Mouse (Mus musculus) olfactory bulb, adult 2 months (tissue): ENCODE measurements around the gene Tmem132b. TPM values are rescaled to one million over a fixed set of nuclear protein-coding genes. Genes with fewer than 3 reads are reported as not detected.

Source experiments
- H3K27ac ChIP-seq: fragments of 200-500 bp; 2 replicates; pipeline ENCODE4 v1.5.1; 2012; ENCODE audit warnings: low read depth, low read length; ENCODE audit not compliant: insufficient read depth
- H3K4me1 ChIP-seq: fragments of 200-500 bp; 2 replicates; pipeline ENCODE4 v1.6.1; 2012; ENCODE audit warnings: low read length; ENCODE audit not compliant: control insufficient read depth, insufficient read depth
- H3K4me3 ChIP-seq: fragments of 200-500 bp; 2 replicates; pipeline ENCODE4 v1.5.1; 2012; ENCODE audit warnings: mild to moderate bottlenecking, low read depth, low read length, moderate library complexity; ENCODE audit not compliant: insufficient read depth
- CTCF ChIP-seq: fragments of 200-500 bp; IDR thresholded peaks from 2 replicates; pipeline ENCODE4 v1.5.1; 2012; ENCODE audit warnings: low read depth, mild to moderate bottlenecking, low read length, moderate library complexity; ENCODE audit not compliant: insufficient read depth
- POLR2A ChIP-seq: fragments of 200-500 bp; IDR thresholded peaks from 2 replicates; pipeline ENCODE4 v1.6.1; 2012; ENCODE audit warnings: mild to moderate bottlenecking, low read depth, low read length, moderate library complexity; ENCODE audit not compliant: insufficient read depth
- WGBS: fragments of 180-500 bp; shearing (Covaris S2); methylation state at CpG from one replicate; pipeline ENCODE4 v1.1.7; 2018; 5-methylcytosine and 5-hydroxymethylcytosine counted together
- polyA plus RNA-seq: library from polyadenylated mRNA; stranded (reverse); fragments of >200 nt; gene quantifications from 2 replicates; pipeline ENCODE4 v1.2.4, GENCODE M21; 2012; ENCODE audit warnings: low replicate concordance; ENCODE audit not compliant: missing spikeins, insufficient read depth, insufficient read length

The Tmem132b gene
- polyA plus RNA-seq, 1 experiment, result not detected

DNA sequence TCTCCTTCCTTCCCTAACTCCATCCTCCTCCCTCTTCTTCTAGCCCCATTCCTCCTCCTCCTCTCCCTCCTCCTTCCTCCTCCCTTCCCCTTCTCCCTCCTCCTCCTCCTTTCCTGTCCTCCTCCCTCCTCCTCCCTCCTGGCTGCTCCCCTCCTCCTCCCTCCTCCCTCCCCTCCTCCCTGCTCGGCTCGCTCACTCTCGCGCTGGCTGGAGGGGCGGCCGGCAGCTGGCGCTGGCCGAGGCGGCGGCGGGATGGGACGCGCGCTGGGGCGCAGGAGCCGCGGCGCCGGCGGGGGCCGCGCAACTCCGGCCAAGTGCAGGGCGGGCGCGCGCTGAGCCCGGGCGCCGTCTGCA lies 594 bp downstream of the Tmem132b start:
- Histone ChIP-seq H3K4me3 (peak overlapping the region; percentile 60), H3K4me1 (peaks cover 34% of the 10 kb centered on the region), H3K27ac (no peak overlapping the region)
- peak; percentile 38; the same call in 1 of the 2 replicates for TF ChIP-seq POLR2A
- TF ChIP-seq CTCF, result no peak
- WGBS, result 9% methylated on average over 30 of the region's 30 CpGs

DNA sequence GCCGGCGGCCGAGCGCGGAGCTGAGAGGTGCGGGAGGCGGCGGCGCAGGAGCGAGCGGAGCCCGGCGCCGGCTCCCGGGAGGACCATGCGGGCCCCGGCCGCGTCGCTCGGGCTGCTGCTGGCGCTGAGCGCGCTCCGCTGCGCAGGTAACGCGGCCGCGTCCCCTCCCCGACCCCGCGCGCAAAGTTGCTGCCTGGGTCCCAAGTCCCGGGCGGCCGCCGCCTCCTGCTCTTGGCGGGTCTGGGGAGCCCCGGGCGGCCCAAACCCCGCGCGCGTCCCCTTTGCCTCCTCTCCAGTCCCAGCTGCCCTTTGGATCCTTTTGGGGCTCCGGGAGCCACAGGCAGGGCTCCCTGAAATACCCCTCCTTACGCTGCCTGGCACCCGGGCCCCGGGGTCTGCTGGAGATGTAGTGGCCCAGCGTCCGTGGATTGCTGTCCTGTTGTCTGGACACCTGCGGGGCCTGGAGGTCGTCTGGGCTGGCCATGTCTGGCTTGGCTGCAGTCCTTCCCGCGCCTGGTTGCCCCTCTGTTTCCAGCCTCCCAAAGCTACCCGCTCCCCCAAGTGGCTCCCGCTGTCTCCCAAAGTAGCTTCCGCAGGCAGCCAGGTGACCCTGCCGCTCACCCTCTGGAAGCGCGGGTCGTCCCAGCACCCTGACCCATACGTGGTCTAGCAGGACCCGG lies 1.1 kb downstream of the Tmem132b start:
- WGBS, result 2% methylated on average over 64 of the region's 64 CpGs
- TF ChIP-seq CTCF, result no peak
- no peak for TF ChIP-seq POLR2A
- peaks cover 34% of the 10 kb centered on the region for H3K4me1 ChIP-seq
- 0 out of 2 replicates have a peak overlapping the region, but pooled peaks have one; percentile 12 for H3K27ac ChIP-seq
- peak overlapping the region; percentile 60 for H3K4me3 ChIP-seq

DNA sequence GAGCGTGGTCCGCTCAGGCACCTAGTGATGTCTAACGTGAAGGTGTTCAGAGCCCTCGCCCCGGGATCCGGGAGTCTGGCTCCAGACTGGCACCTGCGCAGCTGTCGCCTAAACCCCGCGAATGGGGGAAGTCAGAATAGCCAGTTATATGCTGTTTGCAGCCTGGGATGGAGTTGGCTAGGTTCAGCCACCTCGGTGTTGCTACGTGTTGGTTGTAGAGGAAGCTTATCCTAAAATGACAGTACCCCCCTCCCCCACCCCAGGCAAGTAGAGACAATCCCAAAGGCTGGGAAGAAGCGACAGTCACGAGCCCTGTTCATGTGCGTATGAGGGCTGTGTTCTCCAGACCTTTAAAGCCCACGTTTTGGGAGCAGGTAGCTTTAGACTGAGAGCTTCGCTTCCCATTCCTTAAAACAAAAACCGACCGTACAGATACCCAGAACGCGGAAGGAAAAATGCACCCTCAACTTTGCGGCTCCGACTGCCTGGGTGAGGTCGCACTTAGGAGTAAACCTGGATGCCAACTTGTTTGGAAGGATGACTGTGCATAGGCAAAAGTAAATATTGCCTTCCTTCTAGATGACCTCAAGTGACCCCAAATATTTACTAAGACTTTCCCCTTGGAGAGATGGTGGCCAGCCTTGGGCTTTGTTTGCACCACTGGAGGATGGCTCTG lies 1.8 kb downstream of the Tmem132b start:
- Histone ChIP-seq H3K4me3 (peak overlapping the region; percentile 60), H3K4me1 (peaks cover 34% of the 10 kb centered on the region), H3K27ac (0 out of 2 replicates have a peak overlapping the region, but pooled peaks have one; percentile 12)
- WGBS, result under 1% methylated on average over 24 of the region's 24 CpGs
- TF ChIP-seq CTCF (no peak), POLR2A (no peak)

DNA sequence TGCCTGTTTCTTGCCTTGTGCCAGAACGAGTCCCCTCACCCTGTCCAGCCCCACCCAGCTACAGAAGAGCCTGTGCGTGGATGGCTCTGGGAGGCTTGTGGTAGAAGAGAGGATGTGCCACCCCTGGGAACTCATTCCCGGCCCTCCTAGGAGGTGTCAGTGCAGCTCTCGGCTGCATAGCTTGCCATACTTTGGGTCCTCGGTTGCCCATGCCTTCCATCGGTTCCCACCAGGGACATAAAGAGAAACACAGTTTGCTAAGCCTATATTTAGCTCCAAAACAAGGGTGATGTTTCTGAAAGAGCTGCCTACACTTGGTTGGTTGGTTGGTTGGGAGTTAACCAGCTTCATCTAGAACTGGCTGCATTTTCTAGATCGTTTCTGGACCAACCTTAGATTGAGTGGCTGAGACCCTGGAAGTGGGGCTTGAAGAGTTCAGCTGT lies 2.6 kb downstream of the Tmem132b start:
- no peak for TF ChIP-seq POLR2A
- no peak for TF ChIP-seq CTCF
- peaks cover 34% of the 10 kb centered on the region for H3K4me1 ChIP-seq
- peak overlapping the region; percentile 60 for H3K4me3 ChIP-seq
- 4% methylated on average over 7 of the region's 7 CpGs for WGBS
- peak overlapping the region; percentile 42 for H3K27ac ChIP-seq

DNA sequence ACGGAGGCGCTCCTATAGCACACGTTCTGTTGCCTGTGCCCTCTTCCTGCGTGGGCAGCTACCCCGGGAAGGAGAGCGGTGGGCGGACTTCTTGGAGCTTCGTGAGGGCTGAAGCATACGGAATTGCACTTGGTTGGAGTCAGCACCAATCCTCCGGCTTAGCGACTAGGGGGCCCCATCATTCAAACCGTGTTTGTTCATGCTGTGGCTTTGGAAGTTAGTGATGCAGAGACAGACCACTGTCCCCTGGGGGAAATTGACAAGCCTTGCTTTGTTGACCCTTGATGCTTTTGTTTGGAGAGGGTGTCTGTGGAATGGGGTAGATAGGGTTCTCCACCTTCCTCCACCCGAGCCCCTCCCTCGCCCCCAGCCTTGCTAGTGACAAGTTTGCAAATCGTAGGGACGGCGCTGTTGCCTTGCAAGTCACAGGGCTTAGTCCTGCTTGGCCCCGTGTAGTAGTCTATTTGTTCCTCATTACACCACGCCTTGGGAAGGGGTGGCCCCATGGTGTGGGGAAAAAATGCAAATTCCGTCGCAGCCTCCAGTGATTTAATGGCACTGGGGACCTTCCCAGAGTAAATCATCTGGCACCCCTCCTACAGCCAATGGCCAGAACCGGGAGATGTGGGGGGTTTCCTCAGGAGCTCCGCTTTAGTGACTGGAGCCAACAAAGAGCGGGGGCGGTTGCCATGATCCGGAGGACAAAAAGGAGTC lies 3.2 kb downstream of the Tmem132b start:
- Histone ChIP-seq H3K4me3 (peak overlapping the region; percentile 60), H3K27ac (peak overlapping the region; percentile 59), H3K4me1 (peaks cover 34% of the 10 kb centered on the region)
- no peak for TF ChIP-seq POLR2A
- 1% methylated on average over 26 of the region's 26 CpGs for WGBS

DNA sequence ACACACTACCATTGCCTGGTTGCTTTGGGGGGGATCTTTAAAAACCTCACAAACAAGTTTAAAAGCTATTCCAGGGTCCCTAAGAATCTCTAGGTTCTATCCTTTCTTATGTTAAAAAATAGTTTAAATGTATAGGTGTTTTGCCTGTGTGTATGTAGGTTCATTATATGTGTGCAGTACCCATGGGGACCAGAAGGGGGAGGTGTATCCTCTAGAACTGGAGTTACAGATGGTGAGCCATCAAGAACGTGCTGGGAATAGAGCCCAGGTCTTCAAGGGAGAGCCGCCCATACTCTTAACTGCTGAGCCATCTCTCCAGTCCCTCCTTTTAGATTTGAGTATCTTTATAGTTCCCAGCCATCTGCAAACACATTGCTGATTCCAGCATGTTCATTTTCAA lies 13.5 kb downstream of the Tmem132b start:
- Histone ChIP-seq H3K4me3 (no peak overlapping the region), H3K4me1 (peaks cover 12% of the 10 kb centered on the region; the same call in 1 of the 2 replicates), H3K27ac (no peak overlapping the region)
- no peak for TF ChIP-seq CTCF
- TF ChIP-seq POLR2A, result no peak
- 100% methylated on average over 2 of the region's 2 CpGs for WGBS

DNA sequence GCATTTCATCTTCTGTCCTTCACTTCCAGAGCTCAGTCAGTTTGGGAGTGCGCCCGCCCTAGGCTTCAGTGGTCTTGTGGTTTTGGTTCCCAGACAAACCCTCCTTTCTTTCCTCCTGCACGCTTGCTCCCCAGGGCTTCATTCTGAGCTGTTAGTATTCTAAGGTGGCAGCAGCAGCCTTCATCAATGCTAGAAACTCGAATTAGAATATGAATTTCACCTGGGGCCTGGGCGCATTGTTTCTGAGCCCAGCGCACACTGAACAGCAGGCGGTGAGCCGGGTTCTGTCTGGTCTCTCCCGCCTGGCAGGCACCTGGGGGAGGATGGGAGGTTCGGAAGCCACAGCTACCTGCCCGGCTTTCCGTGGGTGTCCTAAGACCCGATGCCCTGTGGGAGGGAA lies 14.7 kb downstream of the Tmem132b start:
- H3K4me1 ChIP-seq, result peaks cover 12% of the 10 kb centered on the region; the same call in 1 of the 2 replicates
- no peak overlapping the region for H3K4me3 ChIP-seq
- 0 out of 2 replicates have a peak overlapping the region, but pooled peaks have one; percentile 40 for H3K27ac ChIP-seq
- WGBS, result 54% methylated on average over 13 of the region's 13 CpGs
- TF ChIP-seq POLR2A, result no peak
- no peak for TF ChIP-seq CTCF

DNA sequence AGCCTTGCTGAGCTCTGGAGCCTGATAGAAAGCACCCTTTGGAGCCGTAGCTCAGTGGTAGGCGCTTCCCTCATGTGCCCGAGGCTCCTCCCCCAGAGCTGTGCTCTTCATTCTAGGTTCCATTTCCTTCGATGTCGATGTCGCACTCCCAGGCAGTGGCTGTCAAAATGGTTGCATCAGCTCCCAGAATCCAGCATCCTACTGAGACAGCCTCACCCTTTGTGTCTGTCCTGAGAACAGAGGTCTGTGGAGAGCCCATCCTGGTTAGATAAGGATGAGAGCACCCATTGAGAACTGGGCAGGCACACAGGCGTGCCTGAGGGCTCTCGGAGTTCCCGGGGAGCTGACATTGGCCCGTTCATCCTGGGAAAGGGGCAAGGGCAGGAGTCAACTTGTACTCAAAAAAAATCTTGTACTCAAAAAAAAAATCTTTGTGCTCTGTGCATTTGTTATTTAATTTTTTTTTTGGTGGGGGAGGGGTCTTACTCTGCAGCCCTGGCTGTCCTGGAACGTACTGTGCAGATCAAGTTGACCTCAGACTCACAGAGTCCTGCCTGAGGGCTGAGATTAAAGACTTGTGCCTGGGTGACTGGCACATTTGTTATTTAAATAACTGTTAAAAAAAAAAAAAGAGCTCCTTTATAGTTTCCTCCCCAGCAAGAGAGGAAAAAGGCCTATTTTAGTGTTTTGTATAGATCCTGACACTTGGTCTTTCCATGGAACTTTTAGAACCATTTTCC lies 18.3 kb downstream of the Tmem132b start:
- Histone ChIP-seq H3K27ac (no peak overlapping the region), H3K4me3 (no peak overlapping the region), H3K4me1 (peaks cover 12% of the 10 kb centered on the region; the same call in 1 of the 2 replicates)
- TF ChIP-seq CTCF (no peak), POLR2A (no peak)
- WGBS, result 37% methylated on average over 11 of the region's 11 CpGs

DNA sequence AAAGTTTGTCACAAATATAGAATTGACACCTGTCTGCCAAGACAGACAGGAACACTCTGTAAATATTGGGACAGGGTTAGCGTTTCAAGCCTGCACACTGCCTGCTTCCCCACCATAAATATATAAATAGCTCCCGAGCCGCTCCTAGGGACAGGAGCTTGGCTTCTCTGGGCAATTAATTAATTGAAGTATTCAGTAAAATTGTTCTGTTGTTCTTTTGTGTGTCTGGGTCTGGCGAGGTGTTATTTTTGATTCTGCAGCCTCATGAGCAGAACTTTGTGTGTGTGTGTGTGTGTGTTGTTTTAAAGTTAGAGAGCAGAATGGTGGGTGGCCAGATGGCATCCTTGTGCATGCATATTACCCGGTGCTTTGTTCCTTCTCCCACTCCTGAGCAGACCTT lies 24.2 kb downstream of the Tmem132b start:
- 45% methylated on average over 5 of the region's 5 CpGs for WGBS
- H3K4me3 ChIP-seq, result no peak overlapping the region
- H3K27ac ChIP-seq, result no peak overlapping the region
- no peak for TF ChIP-seq POLR2A
- TF ChIP-seq CTCF, result no peak
- H3K4me1 ChIP-seq, result no peaks in the 10 kb centered on the region
